Mouse (Mus musculus): Measurements from ENCODE around the gene Kdm7a.

- no peak for TF ChIP-seq POLR2A (IDR thresholded peaks at IDR 0.05; ENCODE audit: extremely low read depth, insufficient read depth, low read length)
- no peak for TF ChIP-seq CTCF (IDR thresholded peaks at IDR 0.05; ENCODE audit: low read depth, low read length)
Observed at GRCm38 (mm10) chr6:39209677-39210076, 3.1 kb upstream of the Kdm7a start.
